Mouse (Mus musculus) intestine, embryonic 16.5 days (tissue): ENCODE data around the gene Otud7a. TPM values are rescaled to one million over a fixed set of nuclear protein-coding genes. Genes with fewer than 3 reads are reported as not detected.

Source experiments
- polyA plus RNA-seq: library from polyadenylated mRNA; unstranded; fragments of >200 nt; fragmentation: Nextera tagmentation; extraction: Ambion mirVana; gene quantifications from 2 replicates; pipeline ENCODE4 v1.2.1, GENCODE M21; 2015

Otud7a gene
- polyA plus RNA-seq, 1 experiment from 2014 or later: 0.43 TPM

Other genes with a start within 250 kb of the Otud7a start
- 0.77 and 1.3 TPM in 2 replicates for gene Chrna7, start 232.2 kb upstream of the Otud7a start, polyA plus RNA-seq